ENCODE assay signal across 17 mouse cellular contexts in the genomic region with DNA sequence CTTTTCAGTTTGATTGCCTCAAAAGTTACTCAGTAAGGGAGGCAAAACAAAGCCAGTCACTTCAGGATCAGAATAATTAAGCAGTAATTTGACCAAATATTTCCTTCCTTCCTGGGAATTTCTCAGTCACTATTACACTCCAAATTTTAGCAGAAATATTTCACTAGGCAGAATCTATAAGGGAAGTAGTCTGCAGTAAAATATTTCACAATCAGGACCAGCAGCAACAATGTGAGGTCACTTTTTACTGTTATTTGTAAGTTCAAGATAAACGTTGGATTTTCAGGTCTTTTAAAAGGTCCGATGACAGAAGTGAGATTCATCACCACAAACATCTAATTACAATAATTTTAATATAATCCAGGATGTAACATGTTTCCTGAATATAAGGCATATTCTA.
"Had no signal": no experiment of that assay in that cellular context is flagged by ENCODE, and none has a peak within 500 bp of the region (broad histone marks: within the 10 kb centered on the region; RNA-seq: fewer than 3 reads in every experiment).

No protein-coding gene starts in this region.

- ATAC-seq: midbrain, embryonic 13.5 days; midbrain, embryonic 15.5 days had no signal

- H3K27me3 ChIP-seq: midbrain, embryonic 13.5 days; midbrain, embryonic 15.5 days; neural tube, embryonic 13.5 days; neural tube, embryonic 15.5 days; stomach, embryonic 15.5 days had no signal

- H3K4me2 ChIP-seq: lung, embryonic 14.5 days; midbrain, embryonic 13.5 days; midbrain, embryonic 15.5 days; neural tube, embryonic 13.5 days; neural tube, embryonic 15.5 days; stomach, embryonic 15.5 days had no signal

- H3K9ac ChIP-seq: liver, embryonic 14.5 days; lung, embryonic 14.5 days; midbrain, embryonic 13.5 days; midbrain, embryonic 15.5 days; neural tube, embryonic 13.5 days; neural tube, embryonic 15.5 days; stomach, embryonic 15.5 days had no signal

- H3K4me1 ChIP-seq: midbrain, embryonic 15.5 days; neural tube, embryonic 13.5 days; neural tube, embryonic 15.5 days; stomach, embryonic 15.5 days had no signal

- DNase-seq: lung, adult 18-20 months; lung, embryonic 14.5 days; lung, postnatal 10 days; lung, postnatal 4 days; right cerebral cortex, postnatal 14 days; thymus, adult 2 months; thymus, postnatal 25 days; thymus, postnatal 4 days had no signal

- H3K36me3 ChIP-seq: midbrain, embryonic 10.5 days; midbrain, embryonic 13.5 days; midbrain, embryonic 15.5 days; neural tube, embryonic 13.5 days; neural tube, embryonic 15.5 days; stomach, embryonic 15.5 days had no signal

- H3K27ac ChIP-seq: liver, embryonic 14.5 days; midbrain, embryonic 10.5 days; midbrain, embryonic 13.5 days; midbrain, embryonic 15.5 days; neural tube, embryonic 13.5 days; neural tube, embryonic 15.5 days; stomach, embryonic 15.5 days; stomach, postnatal 0 days had no signal

- H3K9me3 ChIP-seq: midbrain, embryonic 10.5 days; midbrain, embryonic 13.5 days; midbrain, embryonic 15.5 days; neural tube, embryonic 13.5 days; neural tube, embryonic 15.5 days; stomach, embryonic 15.5 days had no signal

- H3K4me3 ChIP-seq: midbrain, embryonic 10.5 days; midbrain, embryonic 13.5 days; midbrain, embryonic 15.5 days; myocyte; neural tube, embryonic 13.5 days; neural tube, embryonic 15.5 days; stomach, embryonic 15.5 days had no signal
